Comparison of ENCODE assay signal across 8 mouse cellular contexts in the genomic region with DNA sequence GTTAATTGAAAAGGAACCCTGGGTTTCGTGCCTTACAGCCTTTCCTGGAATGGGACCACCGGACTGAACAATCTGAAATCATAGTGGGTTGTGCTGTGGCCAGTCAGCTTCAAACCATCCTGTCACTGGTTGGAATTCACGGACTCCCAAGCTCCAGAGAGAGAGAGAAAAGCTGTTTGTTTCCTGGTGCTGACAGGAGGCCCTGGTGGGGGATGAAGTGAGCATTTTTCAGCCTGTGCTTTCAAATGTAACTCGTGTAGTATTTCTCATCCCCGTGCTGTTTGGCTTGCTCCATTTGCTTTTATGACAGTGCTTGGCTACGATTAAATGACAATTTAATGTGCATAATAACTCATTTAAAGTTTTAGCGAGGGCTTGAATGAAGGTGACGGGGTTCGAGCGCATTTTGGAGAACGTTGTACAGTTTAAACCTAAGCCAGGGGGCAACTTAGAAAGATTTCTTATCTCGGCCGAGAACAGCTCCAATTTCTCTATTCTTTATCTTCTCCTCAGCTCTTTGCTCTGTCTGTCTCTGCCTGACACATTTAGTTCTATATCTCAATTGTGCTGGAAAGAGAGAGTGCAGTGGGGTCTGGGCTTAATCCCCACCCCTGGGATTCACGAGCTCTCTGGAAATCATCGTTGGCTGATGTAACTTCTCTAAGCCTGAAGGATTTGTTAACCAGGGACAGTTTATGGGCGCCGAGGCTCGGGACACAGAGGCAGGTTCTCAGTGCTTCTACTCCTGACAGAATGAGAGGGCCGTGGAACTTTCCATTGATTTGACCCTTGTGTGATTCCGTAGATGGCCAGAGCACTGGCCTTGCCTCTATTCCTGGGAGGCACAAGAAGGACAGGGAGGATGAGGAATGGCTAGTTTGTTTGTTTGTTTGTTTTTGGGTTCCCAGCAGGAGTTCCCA.
DNase-seq lines count a peak whose midpoint lies in the region; ATAC-seq lines count a peak whose summit lies in the region.

No protein-coding gene starts in this region.

- H3K4me2 ChIP-seq in embryonic facial prominence, embryonic 11.5 days (ENCODE audit: low read depth, low read length), result no peak overlapping the region
- peak overlapping the region; percentile 46 for H3K4me2 ChIP-seq in heart, embryonic 12.5 days
- H3K4me2 ChIP-seq in midbrain, embryonic 16.5 days (ENCODE audit: low read length), result no peak overlapping the region; the same call in 1 of the 2 replicates

- no peak overlapping the region for H3K9ac ChIP-seq in embryonic facial prominence, embryonic 11.5 days (replicated peaks; ENCODE audit: low read length)
- peak overlapping the region; percentile 16; the same call in 1 of the 2 replicates for H3K9ac ChIP-seq in heart, embryonic 12.5 days
- 0 out of 2 replicates have a peak overlapping the region, but pooled peaks have one; percentile 3 for H3K9ac ChIP-seq in midbrain, embryonic 16.5 days (ENCODE audit: low read depth, low read length)

- peak; percentile 33 for DNase-seq in kidney, postnatal 10 days
- no peak for DNase-seq in kidney, postnatal 36 days
- peak; percentile 38 for DNase-seq in embryonic facial prominence, embryonic 11.5 days (ENCODE audit: low spot score)
- DNase-seq in spleen, postnatal 36 days (ENCODE audit: low spot score in 2 of 2), result no peak
- no peak for DNase-seq in gastrocnemius, postnatal 4 days (ENCODE audit: low spot score in 2 of 2)
- no peak for DNase-seq in cerebellum, postnatal 4 days (ENCODE audit: low spot score in 2 of 2)

- no peaks in the 10 kb centered on the region for H3K27me3 ChIP-seq in embryonic facial prominence, embryonic 11.5 days (ENCODE audit: control insufficient read depth, insufficient read depth, low read length)
- no peaks in the 10 kb centered on the region for H3K27me3 ChIP-seq in heart, embryonic 12.5 days (replicated peaks)
- H3K27me3 ChIP-seq in midbrain, embryonic 16.5 days (ENCODE audit: control insufficient read depth, insufficient read depth, low read depth, low read length), result no peaks in the 10 kb centered on the region

- 45% methylated on average over 20 of the region's 20 CpGs for WGBS in embryonic facial prominence, embryonic 11.5 days
- WGBS in heart, embryonic 12.5 days, result 24% methylated on average over 20 of the region's 20 CpGs
- WGBS in midbrain, embryonic 16.5 days, result 41% methylated on average over 20 of the region's 20 CpGs

- H3K27ac ChIP-seq in embryonic facial prominence, embryonic 11.5 days (replicated peaks; ENCODE audit: low read depth, low read length), result no peak overlapping the region
- peak overlapping the region; percentile 81 for H3K27ac ChIP-seq in heart, embryonic 12.5 days (ENCODE audit: poor library complexity, severe bottlenecking)
- no peak overlapping the region for H3K27ac ChIP-seq in midbrain, embryonic 16.5 days (ENCODE audit: low read length)

- H3K9me3 ChIP-seq in embryonic facial prominence, embryonic 11.5 days (replicated peaks; ENCODE audit: control insufficient read depth, low read length), result no peaks in the 10 kb centered on the region
- no peaks in the 10 kb centered on the region for H3K9me3 ChIP-seq in heart, embryonic 12.5 days (replicated peaks)
- no peaks in the 10 kb centered on the region for H3K9me3 ChIP-seq in midbrain, embryonic 16.5 days (replicated peaks; ENCODE audit: control insufficient read depth, low read length, poor library complexity, severe bottlenecking)

- no peak for ATAC-seq in embryonic facial prominence, embryonic 11.5 days (replicated peaks; ENCODE audit: insufficient number of reproducible peaks, low FRiP score, low TSS enrichment, low read depth)
- peak; percentile 69; the same call in 1 of the 2 replicates for ATAC-seq in heart, embryonic 12.5 days (ENCODE audit: insufficient number of reproducible peaks, low FRiP score)
- no peak for ATAC-seq in midbrain, embryonic 16.5 days

- no peaks in the 10 kb centered on the region for H3K4me1 ChIP-seq in embryonic facial prominence, embryonic 11.5 days (ENCODE audit: control insufficient read depth, insufficient read depth, low read length)
- peaks cover 25% of the 10 kb centered on the region for H3K4me1 ChIP-seq in heart, embryonic 12.5 days (replicated peaks)
- peaks cover 17% of the 10 kb centered on the region for H3K4me1 ChIP-seq in midbrain, embryonic 16.5 days (ENCODE audit: control insufficient read depth, insufficient read depth, low read length)

- no peaks in the 10 kb centered on the region for H3K36me3 ChIP-seq in embryonic facial prominence, embryonic 11.5 days (replicated peaks; ENCODE audit: control insufficient read depth, insufficient read depth, low read depth, low read length)
- H3K36me3 ChIP-seq in heart, embryonic 12.5 days, result no peaks in the 10 kb centered on the region
- no peaks in the 10 kb centered on the region for H3K36me3 ChIP-seq in midbrain, embryonic 16.5 days (ENCODE audit: control insufficient read depth, insufficient read depth, low read length)

- no peak overlapping the region for H3K4me3 ChIP-seq in embryonic facial prominence, embryonic 11.5 days (ENCODE audit: low read depth, low read length)
- H3K4me3 ChIP-seq in heart, embryonic 12.5 days, result peak overlapping the region; percentile 10; the same call in 1 of the 2 replicates
- no peak overlapping the region for H3K4me3 ChIP-seq in midbrain, embryonic 16.5 days (ENCODE audit: low read depth, low read length)

Comparison
In these comparisons a context has a peak if more than half of its experiments do, and no peak if none do; other contexts are left out.
1. DNase-seq: peak in kidney, postnatal 10 days (single experiment) and embryonic facial prominence, embryonic 11.5 days (single experiment); none in kidney, postnatal 36 days (0 of 2), spleen, postnatal 36 days (0 of 2), gastrocnemius, postnatal 4 days (0 of 2) and cerebellum, postnatal 4 days (0 of 2).